Mouse (Mus musculus): Measurements from ENCODE around the gene Olfr478. TPM values are rescaled to one million over a fixed set of nuclear protein-coding genes. Genes with fewer than 3 reads are reported as not detected.

Gene Olfr478
- total and polyA plus RNA-seq, 3 experiments = not detected

DNA sequence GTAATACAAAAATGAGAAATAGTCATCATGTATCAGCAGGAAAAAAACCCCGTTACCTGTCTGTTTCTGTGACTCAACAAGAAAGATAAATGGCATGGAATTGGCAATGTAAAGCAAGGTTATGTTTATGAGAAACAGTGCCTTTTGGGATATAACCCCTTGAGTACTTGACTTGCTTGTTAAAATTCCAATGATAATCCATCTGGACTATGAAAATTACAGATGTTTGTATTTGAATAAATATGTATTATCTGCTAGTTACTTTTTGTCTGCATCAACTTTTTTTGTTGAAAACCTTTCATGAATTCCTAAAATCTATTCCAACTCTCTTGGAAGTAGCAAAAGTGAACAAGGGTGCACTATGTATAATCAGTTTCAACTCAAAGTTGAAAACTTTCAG lies 33.5 kb upstream of the Olfr478 start, which contains the start of gene Olfr480:
Gene Olfr480 (minus strand): TSS at position 101 of the 400 bp plus-strand sequence.
- Histone ChIP-seq H3K27me3 (ENCODE audit: control insufficient read depth in 1 of 2, insufficient read depth in 2 of 2, low read length in 2 of 2) (no peaks in the 10 kb centered on the region), H3K36me3 (ENCODE audit: control insufficient read depth in 1 of 2, insufficient read depth in 2 of 2, low read length in 2 of 2) (no peaks in the 10 kb centered on the region), H3K27ac (ENCODE audit: control insufficient read depth, low read depth, low read length) (no peak within 1 kb of the TSS), H3K79me2 (ENCODE audit: control insufficient read depth, insufficient read depth, low read length, poor library complexity) (no peaks in the 10 kb centered on the region), H3K9me3 (replicated peaks; ENCODE audit: insufficient read depth, low read length) (no peaks in the 10 kb centered on the region), H3K4me3 (ENCODE audit: control insufficient read depth in 1 of 2, insufficient read depth in 1 of 2, low read depth in 2 of 2, low read length in 2 of 2) (no peak within 1 kb of the TSS), H3K9ac (ENCODE audit: control insufficient read depth, low read depth, low read length, poor library complexity, severe bottlenecking) (no peak within 1 kb of the TSS), H3K4me1 (ENCODE audit: control insufficient read depth in 1 of 2, insufficient read depth in 2 of 2, low read length in 2 of 2) (no peaks in the 10 kb centered on the region)
- DNase-seq (ENCODE audit: low read depth, low spot score) = no peak
- TF ChIP-seq EP300 (IDR thresholded peaks at IDR 0.05; ENCODE audit: low read depth in 1 of 2, low read length in 2 of 2) = no peak
- TF ChIP-seq USF2 (IDR thresholded peaks at IDR 0.05; ENCODE audit: borderline replicate concordance in 1 of 2, insufficient read depth in 1 of 2, low read depth in 1 of 2, low read length in 2 of 2) = no peak
- no peak for TF ChIP-seq CHD1 (IDR thresholded peaks at IDR 0.05; ENCODE audit: low read depth, low read length)
- TF ChIP-seq MAFK (IDR thresholded peaks at IDR 0.05; ENCODE audit: borderline replicate concordance, low read depth, low read length) = no peak
- TF ChIP-seq MYC (IDR thresholded peaks at IDR 0.05; ENCODE audit: low read depth, low read length) = no peak
- no peak for TF ChIP-seq MYB (IDR thresholded peaks at IDR 0.05; ENCODE audit: low read depth, low read length)
- TF ChIP-seq RAD21 (IDR thresholded peaks at IDR 0.05; ENCODE audit: low read depth, low read length) = no peak
- no peak for TF ChIP-seq ETS1 (IDR thresholded peaks at IDR 0.05; ENCODE audit: low read depth, low read length)
- no peak for TF ChIP-seq POLR2AphosphoS5 (IDR thresholded peaks at IDR 0.05; ENCODE audit: borderline replicate concordance, low read depth, low read length)
- TF ChIP-seq TBP (IDR thresholded peaks at IDR 0.05; ENCODE audit: low read depth, low read length) = no peak
- TF ChIP-seq CHD2 (IDR thresholded peaks at IDR 0.05; ENCODE audit: low read length) = no peak
- no peak for TF ChIP-seq NRF1 (IDR thresholded peaks at IDR 0.05; ENCODE audit: insufficient read depth, low read depth, low read length, poor library complexity, severe bottlenecking)
- TF ChIP-seq SIN3A (IDR thresholded peaks at IDR 0.05; ENCODE audit: low read length) = no peak
- no peak for TF ChIP-seq ZMIZ1 (IDR thresholded peaks at IDR 0.05; ENCODE audit: low read depth, low read length)
- TF ChIP-seq MEF2A (IDR thresholded peaks at IDR 0.05; ENCODE audit: extremely low read depth, insufficient replicate concordance, low read depth, low read length, poor library complexity, severe bottlenecking) = no peak
- TF ChIP-seq NELFE (IDR thresholded peaks at IDR 0.05; ENCODE audit: low read depth, low read length) = no peak

- H3K4me1 ChIP-seq (ENCODE audit: control insufficient read depth in 1 of 2, insufficient read depth in 2 of 2, low read length in 2 of 2) = no peaks in the 10 kb centered on the region
- no peak for TF ChIP-seq MAFK (IDR thresholded peaks at IDR 0.05; ENCODE audit: borderline replicate concordance, low read depth, low read length)
- TF ChIP-seq GATA1 (IDR thresholded peaks at IDR 0.05; ENCODE audit: low read depth, low read length) = no peak
- no peak for TF ChIP-seq CTCF (IDR thresholded peaks at IDR 0.05 in 2 of 3, conservative IDR thresholded peaks at IDR 0.05 in 1 of 3; ENCODE audit: control insufficient read depth in 1 of 3, insufficient read depth in 1 of 3, low read depth in 2 of 3, low read length in 3 of 3, poor library complexity in 1 of 3, severe bottlenecking in 1 of 3)
- no peak for TF ChIP-seq TAL1 (IDR thresholded peaks at IDR 0.05; ENCODE audit: low read length)
- TF ChIP-seq GABPA (IDR thresholded peaks at IDR 0.05; ENCODE audit: low read depth, low read length) = no peak
- no peak for TF ChIP-seq POLR2A (IDR thresholded peaks at IDR 0.05; ENCODE audit: control insufficient read depth in 1 of 2, insufficient read depth in 1 of 2, low read depth in 1 of 2, low read length in 2 of 2, poor library complexity in 1 of 2)
- no peak for TF ChIP-seq EP300 (IDR thresholded peaks at IDR 0.05; ENCODE audit: low read depth in 1 of 2, low read length in 2 of 2)
- no peak for TF ChIP-seq MYC (IDR thresholded peaks at IDR 0.05; ENCODE audit: low read depth, low read length)
- no peak for TF ChIP-seq ZMIZ1 (IDR thresholded peaks at IDR 0.05; ENCODE audit: low read depth, low read length)
- no peak for TF ChIP-seq ZC3H11A (IDR thresholded peaks at IDR 0.05; ENCODE audit: low read depth, low read length)
- no peak for TF ChIP-seq TCF12 (IDR thresholded peaks at IDR 0.05; ENCODE audit: low read depth, low read length)
- TF ChIP-seq ZKSCAN1 (IDR thresholded peaks at IDR 0.05; ENCODE audit: low read depth, low read length) = no peak
- no peak for TF ChIP-seq CHD1 (IDR thresholded peaks at IDR 0.05; ENCODE audit: low read depth, low read length)
- no peak for TF ChIP-seq HCFC1 (IDR thresholded peaks at IDR 0.05; ENCODE audit: low read depth, low read length)
- TF ChIP-seq MEF2A (IDR thresholded peaks at IDR 0.05; ENCODE audit: extremely low read depth, insufficient replicate concordance, low read depth, low read length, poor library complexity, severe bottlenecking) = no peak
- TF ChIP-seq KAT2A (conservative IDR thresholded peaks at IDR 0.05; ENCODE audit: low read depth, low read length) = no peak
- no peak for TF ChIP-seq ZNF384 (IDR thresholded peaks at IDR 0.05; ENCODE audit: low read depth, low read length)
- TF ChIP-seq JUND (IDR thresholded peaks at IDR 0.05; ENCODE audit: low read depth, low read length) = no peak
- no peak for TF ChIP-seq MXI1 (IDR thresholded peaks at IDR 0.05; ENCODE audit: low read depth, low read length)
- H3K27ac ChIP-seq (ENCODE audit: control insufficient read depth, low read depth, low read length) = no peak within 1 kb of the TSS
- no peak within 1 kb of the TSS for H3K4me3 ChIP-seq (ENCODE audit: control insufficient read depth in 1 of 2, insufficient read depth in 1 of 2, low read depth in 2 of 2, low read length in 2 of 2)
- no peaks in the 10 kb centered on the region for H3K36me3 ChIP-seq (ENCODE audit: control insufficient read depth in 1 of 2, insufficient read depth in 2 of 2, low read length in 2 of 2)
- no peak within 1 kb of the TSS for H3K9ac ChIP-seq (ENCODE audit: control insufficient read depth, low read depth, low read length, poor library complexity, severe bottlenecking)
- no peaks in the 10 kb centered on the region for H3K27me3 ChIP-seq (ENCODE audit: control insufficient read depth in 1 of 2, insufficient read depth in 2 of 2, low read length in 2 of 2)
- H3K79me2 ChIP-seq (ENCODE audit: control insufficient read depth, insufficient read depth, low read length, poor library complexity) = no peaks in the 10 kb centered on the region
- DNase-seq (ENCODE audit: low read depth, low spot score) = no peak
- no peaks in the 10 kb centered on the region for H3K9me3 ChIP-seq (replicated peaks; ENCODE audit: insufficient read depth, low read length)
Measured at GRCm38 (mm10) chr7:108050393-108050792, 16.6 kb upstream of the Olfr478 start, which contains the start of gene Olfr479. Gene Olfr479, plus strand, starts transcription at chr7:108050693.
